Mouse (Mus musculus): ENCODE data around the gene Mpv17.

The Mpv17 gene

GRCm38 (mm10) chr5:31105814-31106335, 48.2 kb downstream of the Mpv17 start, which contains the start of gene Dnajc5g:
Gene Dnajc5g (plus strand): TSS chr5:31106285.
- no peak for DNase-seq (ENCODE audit: low spot score in 2 of 2)

GRCm38 (mm10) chr5:31095711-31096480, 58.2 kb downstream of the Mpv17 start:
- no peak for DNase-seq (ENCODE audit: low spot score in 2 of 2)

GRCm38 (mm10) chr5:31094799-31095691, 59.0 kb downstream of the Mpv17 start:
- peak; percentile 65 to 69 for DNase-seq (ENCODE audit: low spot score in 2 of 2)

GRCm38 (mm10) chr5:31094100-31094798, 59.8 kb downstream of the Mpv17 start:
- peak in 1 of 2 experiments; percentile 56 for DNase-seq (ENCODE audit: low spot score in 2 of 2)

GRCm38 (mm10) chr5:31093151-31094041, 60.7 kb downstream of the Mpv17 start:
- peak; percentile 62 to 65 for DNase-seq (ENCODE audit: low spot score in 2 of 2)

- peak; percentile 68 to 70 for DNase-seq (ENCODE audit: low spot score in 2 of 2)
These were observed 61.6 kb downstream of the Mpv17 start for GRCm38 (mm10) chr5:31092231-31092975.
